Mouse (Mus musculus) left cerebral cortex, postnatal 4 days (tissue): ENCODE data around the gene Syn3. TPM values are rescaled to one million over a fixed set of nuclear protein-coding genes. Genes with fewer than 3 reads are reported as not detected.

Source experiments
- DNase-seq: peaks from one replicate; pipeline ENCODE4 v3.0.0-alpha.2; 2022
- intact Hi-C: fragments of 180-260 bp; cut with DNase I; formaldehyde crosslinking; loops from one replicate; pipeline ENCODE4 v1.15.1; 2025
- total RNA-seq, 2 experiments: library from RNA; stranded (reverse); gene quantifications; 2 replicates each; pipeline ENCODE4 v1.2.3; 2021

The Syn3 gene
- total RNA-seq, 2 experiments from 2014 or later: 82.2 to 85.4 TPM

GRCm38 (mm10) chr10:86250149-86250922 lies 248.4 kb downstream of the Syn3 start:
- no peak for DNase-seq
- intact Hi-C loops: no loop called here

GRCm38 (mm10) chr10:86249283-86249682 lies 249.4 kb downstream of the Syn3 start:
- no peak for DNase-seq
- intact Hi-C loops: no loop called here

- intact Hi-C loops: no loop called here
- no peak for DNase-seq
Measured at GRCm38 (mm10) chr10:86248807-86249206, 249.9 kb downstream of the Syn3 start.

- no peak for DNase-seq
- intact Hi-C loops: no loop called here
Measured at GRCm38 (mm10) chr10:86248131-86248740, 250.5 kb downstream of the Syn3 start.

- no peak for DNase-seq
- intact Hi-C loops: no loop called here
Measured at GRCm38 (mm10) chr10:86245396-86245795, 253.3 kb downstream of the Syn3 start.

- DNase-seq: no peak
Measured at GRCm38 (mm10) chr10:86243525-86243924, 255.2 kb downstream of the Syn3 start.

GRCm38 (mm10) chr10:86242721-86243120 lies 256.0 kb downstream of the Syn3 start:
- DNase-seq: no peak
- intact Hi-C loops: no loop called here

More at GRCm38 (mm10) chr10:86243525-86243924, 255.2 kb downstream of the Syn3 start:
- intact Hi-C loops: no loop called here

- DNase-seq: no peak
- intact Hi-C loops: no loop called here
Measured at GRCm38 (mm10) chr10:86230006-86230405, 268.7 kb downstream of the Syn3 start.

GRCm38 (mm10) chr10:86225480-86225879 lies 273.2 kb downstream of the Syn3 start:
- no peak for DNase-seq
- intact Hi-C loops: no loop called here

- intact Hi-C loops: no loop called here
- no peak for DNase-seq
Measured at GRCm38 (mm10) chr10:86218984-86219383, 279.7 kb downstream of the Syn3 start.

- no peak for DNase-seq
- intact Hi-C loops: no loop called here
Measured at GRCm38 (mm10) chr10:86216836-86217235, 281.9 kb downstream of the Syn3 start.

GRCm38 (mm10) chr10:86212062-86212461 lies 286.6 kb downstream of the Syn3 start:
- intact Hi-C loops: no loop called here
- no peak for DNase-seq

- intact Hi-C loops: no loop called here
- DNase-seq: no peak
Measured at GRCm38 (mm10) chr10:86203915-86204314, 294.8 kb downstream of the Syn3 start.

- DNase-seq: no peak
- intact Hi-C loops: no loop called here
Measured at GRCm38 (mm10) chr10:86203175-86203574, 295.5 kb downstream of the Syn3 start.

- DNase-seq: no peak
- intact Hi-C loops: no loop called here
Measured at GRCm38 (mm10) chr10:86201826-86202225, 296.9 kb downstream of the Syn3 start.

- no peak for DNase-seq
Measured at GRCm38 (mm10) chr10:86201006-86201405, 297.7 kb downstream of the Syn3 start.

GRCm38 (mm10) chr10:86196414-86197025 lies 302.2 kb downstream of the Syn3 start:
- no peak for DNase-seq
- intact Hi-C loops: no loop called here

More at GRCm38 (mm10) chr10:86201006-86201405, 297.7 kb downstream of the Syn3 start:
- intact Hi-C loops: no loop called here

- intact Hi-C loops: no loop called here
- DNase-seq: no peak
Measured at GRCm38 (mm10) chr10:86194722-86195121, 304.0 kb downstream of the Syn3 start.

- peak; percentile 59 for DNase-seq
- intact Hi-C loops: no loop called here
Measured at GRCm38 (mm10) chr10:86193863-86194434, 304.7 kb downstream of the Syn3 start.

- intact Hi-C loops: no loop called here
- no peak for DNase-seq
Measured at GRCm38 (mm10) chr10:86188614-86189013, 310.1 kb downstream of the Syn3 start.

- DNase-seq: no peak
- intact Hi-C loops: no loop called here
Measured at GRCm38 (mm10) chr10:86187881-86188280, 310.8 kb downstream of the Syn3 start.
